Mouse (Mus musculus): Measurements from ENCODE around the gene Pram1.

GRCm38 (mm10) chr17:33598506-33598905, 39.4 kb upstream of the Pram1 start:
- TF ChIP-seq CTCF (IDR thresholded peaks at IDR 0.05 in 2 of 3, conservative IDR thresholded peaks at IDR 0.05 in 1 of 3; ENCODE audit: control insufficient read depth in 1 of 3, insufficient read depth in 1 of 3, low read depth in 2 of 3, low read length in 3 of 3, poor library complexity in 1 of 3, severe bottlenecking in 1 of 3) (no peak), MXI1 (IDR thresholded peaks at IDR 0.05; ENCODE audit: low read depth, low read length) (no peak), POLR2A (IDR thresholded peaks at IDR 0.05; ENCODE audit: control insufficient read depth in 1 of 2, insufficient read depth in 1 of 2, low read depth in 1 of 2, low read length in 2 of 2, poor library complexity in 1 of 2) (no peak), ZNF384 (IDR thresholded peaks at IDR 0.05; ENCODE audit: low read depth, low read length) (no peak), ETS1 (IDR thresholded peaks at IDR 0.05; ENCODE audit: low read depth, low read length) (no peak)
